Mouse (Mus musculus) limb, embryonic 12.5 days (tissue): ENCODE results near the gene Med12l. TPM values are rescaled to one million over a fixed set of nuclear protein-coding genes. Genes with fewer than 3 reads are reported as not detected.
"Not testable (repeated sequence)": the region's sequence is repeated elsewhere in the genome, so short reads cannot be mapped to it uniquely, and the experiment has no call there.

Source experiments
- ATAC-seq: fragments of 200-750 bp; cut with Nextera tagmentation; 2 replicates; pipeline ENCODE4 v1.8.0; 2017; ENCODE audit warnings: low read depth, moderate TSS enrichment; ENCODE audit not compliant: insufficient number of reproducible peaks, insufficient read depth, low FRiP score, low TSS enrichment
- H3K27ac ChIP-seq: fragments of 300-500 bp; sonication (generic); 2 replicates; pipeline ENCODE4 v1.5.1; 2016; ENCODE audit warnings: mild to moderate bottlenecking, moderate library complexity
- H3K27me3 ChIP-seq: fragments of 300-500 bp; sonication (generic); 2 replicates; pipeline ENCODE4 v1.6.1; 2016; ENCODE audit warnings: mild to moderate bottlenecking, moderate library complexity
- H3K36me3 ChIP-seq: fragments of 300-500 bp; sonication (generic); 2 replicates; pipeline ENCODE4 v1.6.1; 2016; ENCODE audit warnings: mild to moderate bottlenecking, moderate library complexity
- H3K4me1 ChIP-seq: fragments of 300-500 bp; sonication (generic); replicated peaks from 2 replicates; pipeline ENCODE4 v1.6.1; 2016
- H3K4me2 ChIP-seq: fragments of 300-500 bp; sonication (generic); 2 replicates; pipeline ENCODE4 v1.6.1; 2016; ENCODE audit warnings: mild to moderate bottlenecking, moderate library complexity
- H3K4me3 ChIP-seq: fragments of 300-500 bp; sonication (generic); replicated peaks from 2 replicates; pipeline ENCODE4 v1.5.1; 2016; ENCODE audit warnings: mild to moderate bottlenecking
- H3K9ac ChIP-seq: fragments of 300-500 bp; sonication (generic); replicated peaks from 2 replicates; pipeline ENCODE4 v1.6.1; 2016; ENCODE audit warnings: mild to moderate bottlenecking, moderate library complexity
- H3K9me3 ChIP-seq: fragments of 300-500 bp; sonication (generic); 2 replicates; pipeline ENCODE4 v1.6.1; 2016; ENCODE audit warnings: mild to moderate bottlenecking, moderate library complexity
- WGBS: fragments of 180-500 bp; shearing (Covaris S2); methylation state at CpG from one replicate; pipeline ENCODE4 v1.1.7; 2016; 5-methylcytosine and 5-hydroxymethylcytosine counted together
- polyA plus RNA-seq: library from polyadenylated mRNA; unstranded; fragments of >200 nt; fragmentation: Nextera tagmentation; extraction: Ambion mirVana; gene quantifications from 2 replicates; pipeline ENCODE4 v1.2.1, GENCODE M21; 2016

Med12l gene
- polyA plus RNA-seq, 1 experiment from 2014 or later, result 2.4 TPM

DNA sequence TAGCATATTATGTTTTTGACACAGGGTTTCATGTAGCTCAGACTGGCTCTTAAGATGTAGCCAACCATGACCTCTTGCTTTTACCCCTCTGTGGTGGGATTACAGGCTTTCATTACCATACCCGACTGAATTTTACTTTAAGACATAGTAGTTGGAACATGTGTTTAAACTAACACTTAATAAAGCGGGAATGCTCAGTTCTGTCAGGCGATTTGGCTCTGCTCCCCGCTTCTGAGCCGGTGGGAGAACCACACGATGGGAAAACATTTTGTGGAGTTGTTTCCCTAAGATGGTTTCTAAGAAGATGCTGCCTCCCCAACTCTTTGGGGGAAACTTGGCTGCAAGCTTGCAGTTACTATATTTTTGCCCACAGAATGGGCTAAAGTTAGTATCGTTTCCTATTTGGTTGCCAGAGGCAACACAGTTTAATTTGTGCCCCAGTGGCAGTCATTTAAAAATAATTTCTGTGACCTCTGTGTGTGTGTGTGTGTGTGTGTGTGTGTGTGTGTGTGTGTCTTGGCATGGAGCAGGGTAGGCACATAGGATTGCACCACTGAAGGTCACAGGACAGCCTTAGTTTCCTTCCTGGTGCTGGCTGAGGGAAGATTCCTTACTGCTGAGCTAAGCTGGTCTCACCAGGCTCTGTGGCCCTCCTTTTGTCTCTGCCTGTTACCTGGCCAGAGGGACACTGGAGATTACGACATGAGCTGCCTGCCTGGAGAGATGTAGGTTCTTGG lies 61.1 kb downstream of the Med12l start:
- no peak overlapping the region for H3K4me2 ChIP-seq
- H3K9ac ChIP-seq, result no peak overlapping the region
- no peaks in the 10 kb centered on the region for H3K27me3 ChIP-seq
- no peak overlapping the region for H3K27ac ChIP-seq
- H3K4me1 ChIP-seq, result 0 out of 2 replicates have a peak, but pooled peaks cover 18% of the 10 kb centered on the region
- no peaks in the 10 kb centered on the region for H3K36me3 ChIP-seq
- no peaks in the 10 kb centered on the region for H3K9me3 ChIP-seq
- peak; percentile 56; the same call in 1 of the 2 replicates for ATAC-seq
- H3K4me3 ChIP-seq, result no peak overlapping the region
- 64% methylated on average over 8 of the region's 8 CpGs for WGBS

DNA sequence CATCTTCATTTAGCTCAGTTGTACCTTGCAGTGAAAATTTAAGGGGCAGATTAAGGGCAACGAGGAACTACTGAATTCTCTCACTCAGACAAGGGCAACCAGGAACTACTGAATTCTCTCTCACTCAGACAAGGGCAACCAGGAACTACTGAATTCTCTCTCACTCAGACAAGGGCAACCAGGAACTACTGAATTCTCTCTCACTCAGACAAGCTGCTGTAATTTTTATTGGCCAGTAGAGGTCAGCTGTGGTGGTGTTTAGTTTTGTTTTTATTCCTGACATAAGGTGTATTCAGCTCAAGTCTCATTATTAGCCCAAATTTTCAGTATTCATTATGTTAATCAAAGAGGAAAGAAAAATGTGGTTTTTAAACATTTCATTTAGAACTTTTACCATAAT lies 63.4 kb downstream of the Med12l start:
- not testable (repeated sequence) for H3K4me3 ChIP-seq, H3K27me3 ChIP-seq, H3K4me2 ChIP-seq, H3K9me3 ChIP-seq, H3K36me3 ChIP-seq, H3K9ac ChIP-seq, H3K27ac ChIP-seq, ATAC-seq
- 97% methylated on average over 1 of the region's 1 CpGs for WGBS
- H3K4me1 ChIP-seq, result 0 out of 2 replicates have a peak, but pooled peaks cover 14% of the 10 kb centered on the region

DNA sequence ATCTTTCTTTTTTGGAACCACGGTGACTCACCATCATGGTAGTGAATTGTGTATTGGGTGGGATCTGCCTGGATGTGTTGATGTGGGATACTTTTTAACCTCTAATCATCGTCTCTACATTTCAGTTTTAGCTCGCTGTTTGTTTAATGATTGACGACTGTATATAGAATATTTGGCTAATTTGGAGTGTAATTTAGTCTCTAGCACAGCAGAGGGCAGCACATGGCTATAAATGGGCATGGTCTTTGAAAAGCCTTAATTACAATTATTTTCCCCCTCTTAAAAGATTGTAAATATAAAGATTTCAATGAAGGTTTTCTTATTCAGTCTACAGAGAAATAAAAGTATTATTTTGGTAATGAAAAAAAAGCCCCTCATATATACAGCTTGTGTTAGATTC lies 71.7 kb downstream of the Med12l start:
- ATAC-seq, result no peak

DNA sequence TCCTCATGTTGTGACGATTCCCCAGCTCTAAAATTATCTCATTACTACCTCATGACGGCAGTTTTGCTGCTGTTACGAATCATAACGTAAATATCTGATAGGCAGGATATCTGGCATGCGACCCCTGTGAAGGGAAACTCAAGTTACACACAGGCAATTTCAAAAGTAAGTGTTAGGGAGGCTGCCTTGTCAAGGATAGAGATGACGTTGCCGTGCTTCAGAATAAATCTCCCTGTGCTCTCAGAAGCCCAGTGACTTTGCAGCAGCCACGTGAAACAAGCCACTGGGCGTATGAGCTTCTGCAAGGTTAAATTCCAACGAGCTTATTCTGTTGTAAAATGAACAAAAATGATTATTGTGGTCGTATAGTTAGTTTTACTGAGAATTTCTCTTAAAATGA lies 73.0 kb downstream of the Med12l start:
- H3K27me3 ChIP-seq, result no peaks in the 10 kb centered on the region
- no peak overlapping the region for H3K4me3 ChIP-seq
- H3K27ac ChIP-seq, result no peak overlapping the region
- H3K9ac ChIP-seq, result no peak overlapping the region
- no peaks in the 10 kb centered on the region for H3K9me3 ChIP-seq
- peaks cover 15% of the 10 kb centered on the region for H3K4me1 ChIP-seq
- 78% methylated on average over 11 of the region's 11 CpGs for WGBS
- no peak overlapping the region for H3K4me2 ChIP-seq
- H3K36me3 ChIP-seq, result no peaks in the 10 kb centered on the region
- no peak for ATAC-seq

More for the DNA sequence above, 71.7 kb downstream of the Med12l start:
- Histone ChIP-seq H3K4me2 (no peak overlapping the region), H3K4me3 (no peak overlapping the region), H3K9me3 (no peaks in the 10 kb centered on the region), H3K36me3 (no peaks in the 10 kb centered on the region), H3K9ac (no peak overlapping the region), H3K27ac (no peak overlapping the region), H3K4me1 (peaks cover 15% of the 10 kb centered on the region), H3K27me3 (no peaks in the 10 kb centered on the region)
- WGBS, result 64% methylated on average over 4 of the region's 4 CpGs

DNA sequence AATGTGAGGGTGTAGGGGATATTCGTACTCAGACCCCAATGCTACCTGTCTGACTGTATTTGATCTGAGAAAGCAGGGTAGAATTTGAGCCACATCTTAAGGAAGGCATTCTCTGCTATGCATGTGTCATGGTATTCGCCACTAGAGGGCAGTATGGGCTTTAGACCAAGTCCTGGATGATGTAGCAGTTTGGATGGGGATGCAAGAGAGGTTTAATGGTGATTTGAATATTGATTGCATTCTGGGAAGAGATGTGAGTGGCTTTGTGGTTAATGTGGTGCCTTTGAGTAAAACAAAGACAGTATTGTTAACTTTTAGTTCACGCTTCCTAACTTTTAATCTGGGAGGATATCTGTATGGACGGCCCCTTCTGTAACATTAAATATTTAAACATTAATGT lies 73.7 kb downstream of the Med12l start:
- WGBS, result 48% methylated on average over 4 of the region's 4 CpGs
- no peaks in the 10 kb centered on the region for H3K9me3 ChIP-seq
- ATAC-seq, result no peak

DNA sequence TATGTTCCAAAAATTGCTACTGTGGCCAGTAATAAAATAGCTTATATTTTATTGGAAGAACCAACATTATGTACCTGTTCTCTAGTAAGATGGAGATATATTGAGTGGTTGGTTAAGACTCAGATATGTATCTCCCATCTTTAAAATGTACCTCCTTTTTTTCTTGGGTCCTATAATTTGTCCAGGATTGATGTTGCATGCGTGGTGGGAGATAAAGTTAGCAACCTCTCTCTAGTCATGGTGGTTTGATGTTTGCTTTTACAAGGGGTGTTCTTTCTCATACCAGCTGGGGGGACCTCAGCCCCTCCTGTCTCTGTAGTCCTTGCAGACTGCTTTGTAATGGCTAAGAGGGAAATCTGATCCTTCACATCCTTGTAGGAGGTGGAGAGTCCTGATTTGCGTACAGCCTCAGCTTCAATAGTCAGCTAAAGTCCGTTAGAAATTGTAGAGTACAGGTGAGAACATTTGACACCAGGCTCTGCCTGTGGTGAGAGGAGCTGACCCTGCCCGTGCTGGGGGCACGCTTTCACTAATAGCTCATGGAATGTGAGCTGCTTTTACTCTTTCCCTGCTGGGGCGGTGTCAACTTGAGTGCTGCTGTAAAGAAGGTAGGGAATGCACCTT lies 74.8 kb downstream of the Med12l start:
- Histone ChIP-seq H3K4me1 (peaks cover 15% of the 10 kb centered on the region), H3K4me3 (no peak overlapping the region), H3K9me3 (no peaks in the 10 kb centered on the region), H3K9ac (no peak overlapping the region), H3K4me2 (peak overlapping the region; percentile 39), H3K27ac (peak overlapping the region; percentile 41; the same call in 1 of the 2 replicates), H3K36me3 (no peaks in the 10 kb centered on the region), H3K27me3 (no peaks in the 10 kb centered on the region)
- WGBS, result 10% methylated on average over 6 of the region's 6 CpGs
- ATAC-seq, result peak; percentile 49; the same call in 1 of the 2 replicates

More for the DNA sequence above, 73.7 kb downstream of the Med12l start:
- Histone ChIP-seq H3K4me1 (peaks cover 15% of the 10 kb centered on the region), H3K27me3 (no peaks in the 10 kb centered on the region), H3K4me2 (no peak overlapping the region), H3K36me3 (no peaks in the 10 kb centered on the region), H3K9ac (no peak overlapping the region), H3K4me3 (no peak overlapping the region), H3K27ac (no peak overlapping the region)

DNA sequence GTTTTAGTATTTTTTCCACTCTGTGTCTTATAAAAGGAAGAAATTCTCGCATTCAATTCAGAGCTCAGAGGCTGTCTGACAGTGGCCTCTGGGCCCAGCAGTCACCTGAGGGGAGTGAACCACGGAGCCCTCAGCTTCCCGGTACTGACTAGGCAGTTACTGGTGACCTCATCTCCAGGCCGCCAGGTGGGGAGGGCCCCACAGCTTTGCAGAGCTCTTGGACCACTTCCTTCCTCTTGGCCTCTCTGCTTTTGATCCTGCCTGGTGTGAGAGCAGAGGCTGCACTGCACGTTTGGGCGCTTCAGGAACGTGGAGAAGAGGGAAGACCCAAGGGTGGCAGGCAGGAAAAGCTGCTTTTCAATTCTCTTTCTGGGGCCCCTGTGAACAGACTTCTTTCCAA lies 75.3 kb downstream of the Med12l start:
- H3K27ac ChIP-seq, result peak overlapping the region; percentile 41; the same call in 1 of the 2 replicates

DNA sequence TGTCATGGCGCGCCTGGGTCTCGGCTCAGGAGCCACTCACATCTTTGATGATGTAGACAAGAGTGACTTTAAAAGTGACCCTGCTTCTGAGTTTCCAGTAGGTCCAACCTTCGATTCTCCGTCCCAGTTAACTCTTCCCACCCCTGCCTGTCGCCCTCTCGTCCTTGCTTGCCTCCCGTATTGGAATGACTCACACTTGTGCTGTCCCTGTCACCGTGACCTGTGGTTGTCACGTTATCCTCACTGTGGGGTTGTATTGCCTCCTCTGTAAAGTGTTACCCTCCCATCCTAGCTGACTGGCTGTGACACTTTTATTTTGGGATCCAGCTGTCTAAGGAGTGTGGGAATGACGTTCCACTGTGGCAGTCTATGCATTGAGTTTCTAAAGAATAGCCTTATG lies 87.1 kb downstream of the Med12l start:
- WGBS, result 75% methylated on average over 11 of the region's 11 CpGs

More for the DNA sequence above, 75.3 kb downstream of the Med12l start:
- Histone ChIP-seq H3K9ac (no peak overlapping the region; the same call in 1 of the 2 replicates), H3K9me3 (no peaks in the 10 kb centered on the region), H3K27me3 (no peaks in the 10 kb centered on the region), H3K36me3 (no peaks in the 10 kb centered on the region), H3K4me2 (peak overlapping the region; percentile 39), H3K4me1 (peaks cover 15% of the 10 kb centered on the region), H3K4me3 (no peak overlapping the region)
- peak; percentile 35; the same call in 1 of the 2 replicates for ATAC-seq
- 5% methylated on average over 7 of the region's 7 CpGs for WGBS

DNA sequence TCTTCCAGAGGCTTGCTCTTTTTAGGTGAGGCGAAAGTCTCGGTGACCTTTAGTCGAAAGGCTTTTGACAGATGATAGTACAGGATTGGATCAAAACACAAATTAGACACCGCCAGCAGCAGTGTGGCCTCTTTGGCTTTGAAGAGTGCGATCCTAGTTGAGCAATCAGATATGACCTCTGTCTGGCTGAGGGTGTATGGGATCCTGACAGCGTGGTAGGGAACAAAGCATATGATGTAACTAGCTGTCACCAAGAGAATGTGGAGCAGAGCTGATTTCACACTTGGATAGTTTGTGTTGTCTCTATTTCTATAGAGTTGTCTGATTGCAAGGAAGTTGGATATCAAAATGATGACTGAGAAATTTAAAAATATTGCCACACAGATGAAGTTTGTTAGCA lies 91.8 kb downstream of the Med12l start:
- Histone ChIP-seq H3K9me3 (no peaks in the 10 kb centered on the region), H3K36me3 (no peaks in the 10 kb centered on the region), H3K4me2 (no peak overlapping the region), H3K27ac (no peak overlapping the region), H3K27me3 (no peaks in the 10 kb centered on the region), H3K9ac (no peak overlapping the region), H3K4me3 (no peak overlapping the region), H3K4me1 (no peaks in the 10 kb centered on the region; the same call in 1 of the 2 replicates)
- ATAC-seq, result no peak
- WGBS, result 75% methylated on average over 6 of the region's 6 CpGs

More for the DNA sequence above, 87.1 kb downstream of the Med12l start:
- no peak overlapping the region for H3K4me2 ChIP-seq
- H3K27ac ChIP-seq, result no peak overlapping the region
- no peak overlapping the region for H3K4me3 ChIP-seq
- H3K9ac ChIP-seq, result no peak overlapping the region
- ATAC-seq, result no peak
- no peaks in the 10 kb centered on the region; the same call in 1 of the 2 replicates for H3K4me1 ChIP-seq
- no peaks in the 10 kb centered on the region for H3K36me3 ChIP-seq
- H3K27me3 ChIP-seq, result no peaks in the 10 kb centered on the region
- no peaks in the 10 kb centered on the region for H3K9me3 ChIP-seq

DNA sequence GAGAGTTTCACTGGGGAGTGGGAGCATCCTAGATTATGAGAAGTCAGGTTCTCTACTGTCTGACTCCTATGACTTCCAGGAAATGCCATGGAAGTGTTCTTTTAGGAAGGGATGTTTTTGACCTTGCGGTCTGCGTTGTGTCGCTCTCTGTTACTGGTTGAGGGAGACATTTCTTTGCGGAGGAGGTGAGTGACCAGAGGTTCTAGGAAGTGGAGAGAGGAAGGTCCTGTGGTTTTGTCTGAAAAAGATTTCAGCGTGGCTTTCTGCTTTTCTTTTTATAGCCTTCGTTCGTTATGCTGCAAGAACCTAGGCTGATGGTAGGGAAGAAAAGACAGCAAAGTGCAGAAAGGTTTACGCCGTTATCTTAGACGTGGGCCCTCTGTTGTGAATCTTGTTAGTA lies 92.9 kb downstream of the Med12l start:
- H3K27ac ChIP-seq, result no peak overlapping the region
- no peak for ATAC-seq
- H3K9ac ChIP-seq, result no peak overlapping the region
- no peaks in the 10 kb centered on the region for H3K4me1 ChIP-seq
- H3K4me2 ChIP-seq, result no peak overlapping the region
- WGBS, result 82% methylated on average over 10 of the region's 10 CpGs
- H3K36me3 ChIP-seq, result no peaks in the 10 kb centered on the region
- no peak overlapping the region for H3K4me3 ChIP-seq
- no peaks in the 10 kb centered on the region for H3K27me3 ChIP-seq
- H3K9me3 ChIP-seq, result no peaks in the 10 kb centered on the region

DNA sequence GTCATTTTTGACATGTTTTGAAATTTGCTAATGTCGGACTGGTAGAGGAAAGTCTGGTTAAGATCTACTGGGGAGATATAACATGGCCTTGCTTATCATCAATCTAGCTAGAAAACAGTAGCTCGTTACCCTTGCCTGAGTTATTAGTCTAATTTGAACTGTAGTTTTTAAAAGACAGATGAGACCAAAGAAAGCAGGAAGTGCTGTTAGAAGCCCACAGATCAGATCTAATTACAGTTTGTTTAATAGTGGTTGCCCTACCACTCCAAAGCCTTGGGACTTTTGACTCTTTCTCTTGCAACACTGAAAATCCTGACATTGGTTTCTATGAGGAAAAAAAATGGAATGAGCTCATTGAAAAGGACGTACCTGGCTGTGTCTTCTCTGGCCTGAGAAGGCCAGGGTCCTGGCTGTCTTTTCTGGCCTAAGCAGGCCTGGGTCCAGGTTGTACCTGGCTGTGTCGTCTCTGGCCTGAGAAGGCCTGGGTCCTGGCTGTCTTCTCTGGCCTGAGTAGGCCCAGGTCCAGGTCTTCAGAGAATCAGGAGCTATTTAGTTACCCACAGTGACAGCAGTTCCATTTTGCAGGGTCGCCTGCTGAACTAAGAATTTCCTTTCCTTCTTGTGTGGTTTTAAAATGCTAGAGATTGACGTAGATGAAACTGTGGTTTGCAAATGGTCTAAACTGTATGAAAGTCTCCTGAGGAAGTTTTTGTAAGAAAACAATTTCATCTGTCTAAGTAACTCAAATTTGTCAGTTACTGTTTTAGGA lies 95.8 kb downstream of the Med12l start, which contains the start of gene Gpr171:
Gpr171 (minus strand) TSS at position 604 of the 769 bp plus-strand sequence.
- Histone ChIP-seq H3K36me3 (no peaks in the 10 kb centered on the region), H3K9ac (no peak within 1 kb of the TSS), H3K4me3 (no peak within 1 kb of the TSS), H3K4me2 (no peak within 1 kb of the TSS), H3K4me1 (no peaks in the 10 kb centered on the region), H3K27ac (no peak within 1 kb of the TSS), H3K9me3 (no peaks in the 10 kb centered on the region), H3K27me3 (no peaks in the 10 kb centered on the region)
- 70% methylated on average over 6 of the region's 6 CpGs for WGBS
- ATAC-seq, result no peak
